Mouse (Mus musculus): Measurements from ENCODE around the gene Pclaf.

- TF ChIP-seq CTCF (IDR thresholded peaks at IDR 0.05; ENCODE audit: extremely low read depth, insufficient read depth, insufficient read length, insufficient replicate concordance) (no peak), POLR2A (IDR thresholded peaks at IDR 0.05; ENCODE audit: low read depth, low read length) (no peak)
Observed at GRCm38 (mm10) chr9:65909837-65910236, 19.8 kb downstream of the Pclaf start.
